Mouse (Mus musculus) forebrain, embryonic 15.5 days (tissue): ENCODE results near the gene Osbpl8. TPM values are rescaled to one million over a fixed set of nuclear protein-coding genes. Genes with fewer than 3 reads are reported as not detected.

Experiments
- ATAC-seq: fragments of 200-750 bp; cut with Nextera tagmentation; replicated peaks from 2 replicates; pipeline ENCODE4 v1.8.0; 2017; ENCODE audit warnings: mild to moderate bottlenecking, moderate TSS enrichment, moderate library complexity
- H3K27ac ChIP-seq: fragments of 300-500 bp; sonication (generic); replicated peaks from 2 replicates; pipeline ENCODE4 v1.5.1; 2015; ENCODE audit warnings: mild to moderate bottlenecking, inconsistent platforms
- H3K27me3 ChIP-seq: fragments of 300-500 bp; sonication (generic); 2 replicates; pipeline ENCODE4 v1.6.1; 2015; ENCODE audit warnings: inconsistent platforms
- H3K36me3 ChIP-seq: fragments of 300-500 bp; sonication (generic); 2 replicates; pipeline ENCODE4 v1.6.1; 2015; ENCODE audit warnings: mild to moderate bottlenecking, inconsistent platforms
- H3K4me1 ChIP-seq: fragments of 300-500 bp; sonication (generic); 2 replicates; pipeline ENCODE4 v1.6.1; 2015; ENCODE audit warnings: inconsistent platforms
- H3K4me2 ChIP-seq: fragments of 300-500 bp; sonication (generic); replicated peaks from 2 replicates; pipeline ENCODE4 v1.6.1; 2015; ENCODE audit warnings: mild to moderate bottlenecking, inconsistent platforms
- H3K4me3 ChIP-seq: fragments of 300-500 bp; sonication (generic); 2 replicates; pipeline ENCODE4 v1.5.1; 2015; ENCODE audit warnings: mild to moderate bottlenecking, inconsistent platforms
- H3K9ac ChIP-seq: fragments of 300-500 bp; sonication (generic); replicated peaks from 2 replicates; pipeline ENCODE4 v1.6.1; 2015; ENCODE audit warnings: mild to moderate bottlenecking, inconsistent platforms
- H3K9me3 ChIP-seq: fragments of 300-500 bp; sonication (generic); 2 replicates; pipeline ENCODE4 v1.6.1; 2016; ENCODE audit warnings: inconsistent platforms
- WGBS: fragments of 180-500 bp; shearing (Covaris S2); methylation state at CpG from one replicate; pipeline ENCODE4 v1.1.7; 2015; ENCODE audit warnings: mixed read lengths; 5-methylcytosine and 5-hydroxymethylcytosine counted together
- polyA plus RNA-seq: library from polyadenylated mRNA; unstranded; fragments of >200 nt; fragmentation: Nextera tagmentation; extraction: Ambion mirVana; gene quantifications from 2 replicates; pipeline ENCODE4 v1.2.1, GENCODE M21; 2015

The Osbpl8 gene
- polyA plus RNA-seq, 1 experiment from 2014 or later: 23.8 TPM

DNA sequence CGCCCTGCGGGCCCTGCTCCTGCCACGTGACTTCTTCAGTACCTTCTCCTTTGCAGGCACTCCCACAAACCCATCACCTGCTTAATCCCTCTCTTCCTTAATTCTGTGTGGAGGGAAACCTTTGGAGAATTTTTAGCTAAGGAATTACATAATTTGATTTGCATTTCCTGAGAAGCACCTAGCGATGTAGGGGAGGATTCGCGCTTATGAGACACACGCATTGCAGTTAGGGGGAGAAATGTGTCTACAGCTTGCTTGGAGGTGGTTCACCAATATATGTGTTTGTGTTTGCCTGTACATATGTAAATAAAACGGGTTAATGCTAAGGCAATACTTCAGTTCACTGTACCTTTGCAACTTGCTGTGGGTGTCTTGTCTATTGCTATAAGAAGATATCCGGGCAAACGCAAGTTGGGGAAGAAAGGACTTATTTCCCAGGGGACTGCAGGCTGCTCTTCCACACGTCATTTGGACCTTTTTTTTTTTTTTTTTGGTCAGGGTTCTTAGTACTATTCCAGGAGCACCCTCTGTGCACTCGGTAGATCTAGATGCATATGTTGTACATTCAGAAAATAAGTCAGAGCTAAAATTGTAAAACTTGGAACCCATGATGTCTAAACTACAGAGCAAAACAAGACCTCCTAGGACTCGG, 144.4 kb downstream of the Osbpl8 start:
- no peak overlapping the region for H3K4me3 ChIP-seq
- H3K36me3 ChIP-seq: no peaks in the 10 kb centered on the region
- no peaks in the 10 kb centered on the region for H3K9me3 ChIP-seq
- no peaks in the 10 kb centered on the region for H3K27me3 ChIP-seq
- H3K9ac ChIP-seq: no peak overlapping the region
- WGBS: 91% methylated on average over 13 of the region's 13 CpGs
- H3K4me2 ChIP-seq: no peak overlapping the region
- H3K27ac ChIP-seq: no peak overlapping the region
- ATAC-seq: no peak
- H3K4me1 ChIP-seq: no peaks in the 10 kb centered on the region

- Histone ChIP-seq H3K9me3 (no peaks in the 10 kb centered on the region), H3K4me2 (no peak overlapping the region), H3K27me3 (no peaks in the 10 kb centered on the region), H3K27ac (no peak overlapping the region), H3K9ac (no peak overlapping the region), H3K4me3 (no peak overlapping the region), H3K4me1 (no peaks in the 10 kb centered on the region), H3K36me3 (no peaks in the 10 kb centered on the region)
- WGBS: 72% methylated on average over 6 of the region's 6 CpGs
- no peak for ATAC-seq
Measured at GRCm38 (mm10) chr10:111313282-111313681, 148.7 kb downstream of the Osbpl8 start.

- ATAC-seq: no peak
- Histone ChIP-seq H3K9ac (no peak overlapping the region), H3K4me2 (no peak overlapping the region), H3K27ac (no peak overlapping the region), H3K9me3 (no peaks in the 10 kb centered on the region), H3K36me3 (no peaks in the 10 kb centered on the region), H3K27me3 (no peaks in the 10 kb centered on the region), H3K4me1 (no peaks in the 10 kb centered on the region), H3K4me3 (no peak overlapping the region)
- WGBS: 79% methylated on average over 10 of the region's 10 CpGs
Measured at GRCm38 (mm10) chr10:111314636-111315395, 150.3 kb downstream of the Osbpl8 start.

DNA sequence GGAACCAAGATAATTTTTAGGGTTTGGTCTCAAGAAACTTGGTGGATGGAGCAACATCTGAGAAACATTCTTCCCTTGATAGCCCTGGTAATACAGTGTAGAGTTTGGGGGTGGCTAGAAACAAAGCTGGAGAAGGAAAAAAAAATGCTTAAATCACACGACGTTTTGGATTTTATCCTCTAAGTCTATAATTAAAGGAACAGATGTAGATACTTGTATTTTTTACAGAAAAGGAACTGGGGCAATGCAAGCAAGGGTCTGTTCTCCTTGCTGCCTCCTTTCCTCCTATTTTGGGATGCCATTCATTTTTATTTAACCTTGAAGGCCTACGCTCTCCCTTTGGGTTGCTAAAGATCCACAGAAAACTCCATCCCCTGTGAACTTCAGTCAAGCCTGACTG, 151.4 kb downstream of the Osbpl8 start:
- Histone ChIP-seq H3K9ac (no peak overlapping the region), H3K27ac (no peak overlapping the region), H3K27me3 (no peaks in the 10 kb centered on the region), H3K4me3 (no peak overlapping the region), H3K4me1 (no peaks in the 10 kb centered on the region), H3K4me2 (no peak overlapping the region), H3K36me3 (no peaks in the 10 kb centered on the region), H3K9me3 (no peaks in the 10 kb centered on the region)
- no peak for ATAC-seq
- WGBS: 90% methylated on average over 3 of the region's 3 CpGs

- no peak overlapping the region for H3K4me2 ChIP-seq
- H3K36me3 ChIP-seq: no peaks in the 10 kb centered on the region
- H3K4me3 ChIP-seq: no peak overlapping the region
- 0 out of 2 replicates have a peak, but pooled peaks have one; percentile 38 for ATAC-seq
- H3K27me3 ChIP-seq: no peaks in the 10 kb centered on the region
- 60% methylated on average over 3 of the region's 3 CpGs for WGBS
- H3K27ac ChIP-seq: no peak overlapping the region
- no peak overlapping the region for H3K9ac ChIP-seq
- H3K4me1 ChIP-seq: no peaks in the 10 kb centered on the region
- H3K9me3 ChIP-seq: no peaks in the 10 kb centered on the region
Measured at GRCm38 (mm10) chr10:111318021-111318420, 153.5 kb downstream of the Osbpl8 start.

DNA sequence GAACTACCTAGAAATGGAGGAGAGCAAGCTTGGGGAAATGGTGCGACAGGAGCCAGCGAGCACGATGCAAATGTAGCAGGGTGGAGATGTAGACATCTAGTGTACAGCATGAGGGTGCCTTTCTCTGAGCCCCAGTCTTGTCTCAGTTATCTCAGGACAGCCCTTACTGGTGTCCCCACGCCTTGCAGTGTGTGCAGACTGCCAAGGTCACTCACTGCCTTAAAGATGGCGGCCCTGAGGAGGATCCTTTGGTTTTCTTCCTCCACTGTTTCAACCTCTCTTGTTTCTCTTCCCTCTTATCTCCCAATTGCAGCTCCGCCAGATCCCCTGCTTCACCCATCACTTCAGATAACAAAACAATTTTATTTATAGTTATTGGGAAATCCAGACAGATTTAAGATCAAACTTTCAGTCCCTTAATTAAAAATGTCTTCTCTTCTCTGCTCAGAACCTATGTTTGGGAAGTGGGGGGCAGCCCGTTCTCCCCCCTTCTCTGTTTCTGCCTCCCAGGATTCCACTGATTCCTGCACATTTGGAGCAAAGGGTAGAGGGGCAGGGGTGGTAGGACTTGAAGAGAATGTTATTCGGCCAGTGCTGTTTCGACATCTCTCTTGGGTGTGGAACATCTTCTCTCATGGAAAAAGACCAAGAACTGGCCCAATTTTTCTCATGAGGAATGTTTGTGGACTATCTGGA, 154.4 kb downstream of the Osbpl8 start:
- no peak overlapping the region for H3K4me2 ChIP-seq
- H3K4me3 ChIP-seq: no peak overlapping the region
- no peak overlapping the region for H3K9ac ChIP-seq
- H3K27me3 ChIP-seq: no peaks in the 10 kb centered on the region
- no peaks in the 10 kb centered on the region for H3K4me1 ChIP-seq
- WGBS: 90% methylated on average over 9 of the region's 9 CpGs
- no peak for ATAC-seq
- no peak overlapping the region for H3K27ac ChIP-seq
- H3K9me3 ChIP-seq: no peaks in the 10 kb centered on the region
- H3K36me3 ChIP-seq: no peaks in the 10 kb centered on the region

DNA sequence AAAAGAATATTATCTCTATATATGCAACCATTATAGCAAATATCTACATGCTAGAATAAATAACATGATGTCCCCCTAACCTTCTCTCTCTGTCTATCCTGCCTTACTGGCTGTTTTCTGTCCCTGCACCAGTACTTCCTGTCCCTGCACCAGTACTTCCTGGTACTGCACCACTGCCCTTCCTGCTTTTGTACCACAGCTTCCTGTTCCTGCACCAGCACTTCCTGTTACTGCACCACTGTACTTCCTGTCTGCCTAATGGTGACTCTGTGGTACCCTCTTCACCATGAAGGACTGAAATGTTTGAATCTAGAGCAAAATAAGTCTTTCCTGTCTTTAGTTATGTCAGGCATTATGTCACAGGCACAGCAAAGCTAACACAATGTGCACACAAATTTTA, 156.0 kb downstream of the Osbpl8 start:
- H3K9me3 ChIP-seq: no peaks in the 10 kb centered on the region
- no peaks in the 10 kb centered on the region for H3K4me1 ChIP-seq

GRCm38 (mm10) chr10:111327957-111328356, 163.4 kb downstream of the Osbpl8 start:
- WGBS: 81% methylated on average over 4 of the region's 4 CpGs
- H3K27me3 ChIP-seq: no peaks in the 10 kb centered on the region
- H3K9ac ChIP-seq: no peak overlapping the region
- no peaks in the 10 kb centered on the region for H3K9me3 ChIP-seq
- no peak overlapping the region for H3K27ac ChIP-seq
- H3K4me1 ChIP-seq: no peaks in the 10 kb centered on the region
- no peaks in the 10 kb centered on the region for H3K36me3 ChIP-seq
- no peak overlapping the region for H3K4me2 ChIP-seq
- no peak for ATAC-seq
- H3K4me3 ChIP-seq: no peak overlapping the region

More for the DNA sequence above, 156.0 kb downstream of the Osbpl8 start:
- Histone ChIP-seq H3K4me3 (no peak overlapping the region), H3K27me3 (no peaks in the 10 kb centered on the region), H3K27ac (no peak overlapping the region), H3K9ac (no peak overlapping the region), H3K4me2 (no peak overlapping the region), H3K36me3 (no peaks in the 10 kb centered on the region)
- no peak for ATAC-seq

- Histone ChIP-seq H3K9ac (no peak overlapping the region), H3K36me3 (no peaks in the 10 kb centered on the region), H3K4me1 (no peaks in the 10 kb centered on the region), H3K4me2 (no peak overlapping the region), H3K9me3 (no peaks in the 10 kb centered on the region), H3K4me3 (no peak overlapping the region), H3K27me3 (no peaks in the 10 kb centered on the region), H3K27ac (no peak overlapping the region)
- no peak for ATAC-seq
- WGBS: 81% methylated on average over 5 of the region's 5 CpGs
Measured at GRCm38 (mm10) chr10:111329326-111329725, 164.8 kb downstream of the Osbpl8 start.

GRCm38 (mm10) chr10:111334902-111335301, 170.3 kb downstream of the Osbpl8 start:
- Histone ChIP-seq H3K36me3 (no peaks in the 10 kb centered on the region), H3K27ac (no peak overlapping the region), H3K4me3 (no peak overlapping the region), H3K9ac (no peak overlapping the region), H3K27me3 (no peaks in the 10 kb centered on the region), H3K9me3 (no peaks in the 10 kb centered on the region), H3K4me1 (peaks cover 5% of the 10 kb centered on the region; the same call in 1 of the 2 replicates), H3K4me2 (no peak overlapping the region)
- no peak for ATAC-seq
- 94% methylated on average over 2 of the region's 2 CpGs for WGBS

DNA sequence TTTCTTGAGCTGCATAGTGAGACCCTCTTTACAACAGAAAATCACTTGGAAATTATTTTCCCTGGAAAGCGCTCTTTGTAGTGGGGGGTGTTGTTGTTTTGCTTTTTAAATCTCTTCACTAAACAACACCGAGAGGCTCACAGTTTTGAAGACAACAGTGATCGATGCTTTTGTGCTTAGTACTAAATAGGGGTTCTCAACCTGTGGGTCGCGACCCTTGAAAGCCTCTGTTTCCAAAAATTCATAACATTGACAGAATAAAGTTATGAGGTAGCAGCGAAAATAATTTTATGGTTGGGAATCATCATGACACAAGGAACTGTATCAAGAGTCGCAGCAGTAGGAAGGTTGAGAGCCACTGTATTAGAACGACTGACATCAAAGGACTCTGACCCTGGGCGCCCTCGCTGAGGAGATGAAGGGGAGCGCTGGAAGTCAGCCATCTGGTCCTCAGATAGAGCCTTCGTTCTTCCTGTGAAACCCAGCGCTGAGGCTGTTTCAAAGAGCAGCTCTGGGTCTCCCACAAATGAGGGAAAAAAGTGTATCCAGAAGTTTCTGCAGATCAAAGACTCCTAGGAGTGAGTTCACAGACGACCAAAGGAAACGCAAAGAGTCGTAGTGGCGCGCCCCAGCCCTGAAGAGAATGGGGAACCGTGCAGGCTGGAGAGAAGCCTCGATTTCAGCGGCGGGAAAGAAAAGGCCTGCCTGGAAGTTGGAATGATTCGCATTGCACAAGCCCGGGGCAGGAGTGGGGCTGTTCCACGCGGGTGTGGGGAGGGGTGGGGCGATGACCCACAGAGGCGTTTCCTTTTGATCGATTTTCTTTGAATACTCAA, 171.2 kb downstream of the Osbpl8 start:
- Histone ChIP-seq H3K4me3 (no peak overlapping the region), H3K27me3 (no peaks in the 10 kb centered on the region), H3K36me3 (no peaks in the 10 kb centered on the region), H3K4me2 (peak overlapping the region; percentile 16; the same call in 1 of the 2 replicates), H3K4me1 (peaks cover 5% of the 10 kb centered on the region; the same call in 1 of the 2 replicates), H3K9me3 (no peaks in the 10 kb centered on the region), H3K27ac (no peak overlapping the region), H3K9ac (no peak overlapping the region)
- ATAC-seq: 0 out of 2 replicates have a peak, but pooled peaks have one; percentile 43
- WGBS: 23% methylated on average over 29 of the region's 29 CpGs
